Mouse (Mus musculus): ENCODE measurements around the gene Nr1h2. TPM values are rescaled to one million over a fixed set of nuclear protein-coding genes. Genes with fewer than 3 reads are reported as not detected.

The Nr1h2 gene
- polyA plus RNA-seq (2015; fragmentation: Nextera tagmentation; extraction: Ambion mirVana), result 47.5 and 53.6 TPM in 2 replicates

GRCm38 (mm10) chr7:44553826-44554225, at the start of gene Nr1h2:
TSS of gene Nr1h2 (minus strand) at chr7:44553951.

DNA sequence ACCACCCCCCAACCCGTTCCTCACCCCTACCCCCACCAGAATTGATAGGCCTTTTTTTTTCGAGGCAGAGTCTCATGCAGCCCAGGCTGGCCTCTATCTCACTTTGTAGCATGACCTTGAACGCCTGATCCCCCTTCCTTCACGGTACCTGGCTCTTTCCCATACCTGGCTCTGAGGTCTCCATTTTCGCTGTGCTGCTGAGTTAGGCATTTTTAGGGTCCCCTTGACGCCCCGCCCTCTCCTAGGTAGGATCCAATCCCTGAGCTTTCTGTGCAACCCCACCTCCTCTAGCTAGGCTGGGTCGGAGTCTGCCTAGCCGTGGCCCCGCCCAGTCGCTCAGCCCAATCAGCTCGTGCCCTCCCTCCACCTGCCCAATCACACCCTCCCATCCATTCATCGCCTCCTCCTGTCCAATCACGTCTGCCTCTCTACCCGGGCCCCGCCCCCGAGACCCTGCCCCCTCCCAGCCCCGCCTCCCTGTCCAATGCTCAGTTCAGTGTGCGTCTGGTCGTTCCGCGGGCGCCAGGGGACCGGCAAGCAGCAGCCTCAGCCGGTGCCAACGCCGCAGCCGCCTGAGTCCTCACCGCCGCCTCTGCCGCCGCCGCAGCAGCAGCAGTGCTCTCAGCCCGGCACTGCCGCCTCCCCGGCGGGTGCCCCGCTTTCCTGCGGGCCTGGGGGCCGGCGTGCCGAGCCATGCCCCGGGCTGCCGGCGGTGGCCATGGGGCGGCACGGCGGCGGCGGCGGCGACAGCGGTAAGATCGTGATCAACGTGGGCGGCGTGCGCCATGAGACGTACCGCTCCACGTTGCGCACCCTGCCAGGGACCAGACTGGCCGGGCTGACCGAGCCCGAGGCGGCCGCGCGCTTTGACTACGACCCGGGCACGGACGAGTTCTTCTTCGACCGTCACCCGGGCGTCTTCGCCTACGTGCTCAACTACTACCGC, 36.9 kb upstream of the Nr1h2 start, which contains the start of gene Kcnc3:
TSS of gene Kcnc3 (plus strand) at position 263 of the 946 bp plus-strand sequence.

DNA sequence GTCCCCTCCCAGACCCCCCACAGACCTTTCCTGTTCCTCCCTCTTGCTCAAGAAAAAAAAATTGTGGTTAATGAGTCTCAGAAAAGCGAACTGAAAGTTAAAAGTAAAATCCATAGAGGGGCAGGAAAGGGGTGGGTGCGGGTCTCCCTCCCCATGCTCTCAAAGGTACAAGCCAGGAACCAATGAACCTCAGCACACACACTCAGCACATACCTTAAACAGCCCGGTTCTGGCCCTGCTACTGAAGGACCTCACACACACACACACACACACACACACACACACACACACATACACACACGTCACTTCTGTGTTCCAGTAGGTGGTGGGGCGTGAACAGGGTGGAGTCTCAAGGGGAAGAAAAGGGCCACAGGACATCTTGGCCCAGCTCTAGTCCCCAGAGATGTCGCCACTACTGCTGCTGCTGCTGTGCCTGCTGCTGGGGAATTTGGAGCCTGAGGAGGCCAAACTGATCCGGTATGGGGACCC, 18.5 kb upstream of the Nr1h2 start, which contains the start of gene Napsa:
TSS of gene Napsa (plus strand) at position 168 of the 489 bp plus-strand sequence.

GRCm38 (mm10) chr7:44548497-44549087, 5.2 kb downstream of the Nr1h2 start, which contains the start of gene Pold1:
TSS of gene Pold1 (minus strand) at chr7:44548849.

GRCm38 (mm10) chr7:44531946-44532732, 21.6 kb downstream of the Nr1h2 start, which contains the start of gene Spib:
TSS of gene Spib (minus strand) at chr7:44532071.

DNA sequence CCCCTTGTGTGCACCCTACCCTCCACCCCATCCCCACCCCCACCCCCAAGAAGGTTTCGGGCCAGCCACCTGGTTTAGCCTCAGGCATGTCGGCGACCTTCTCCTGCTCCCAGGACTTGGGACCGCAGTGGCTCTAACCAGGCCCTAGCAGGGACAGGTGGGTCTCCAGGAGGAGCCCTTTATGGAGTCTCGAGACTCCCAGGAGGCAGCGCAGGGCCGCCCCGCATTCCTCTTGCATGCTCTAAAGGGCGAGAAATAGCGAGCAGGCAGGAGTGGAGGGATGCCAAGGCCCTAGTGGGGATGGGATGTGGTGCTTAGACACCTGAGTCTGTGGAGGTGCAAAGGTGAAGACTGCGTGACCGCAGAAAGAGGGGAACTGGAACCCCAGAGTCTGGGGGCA, 29.2 kb downstream of the Nr1h2 start, which contains the start of gene Mybpc2:
TSS of gene Mybpc2 (minus strand) at position 155 of the 400 bp plus-strand sequence.

Small RNA genes lying within 50 kb of the gene (microRNA-seq; reads per million reads assigned to microRNA genes)
- not detected for gene Mir7053

Other genes with a start within 250 kb of the Nr1h2 start
- 5.7 and 7.1 TPM in 2 replicates for gene Clec11a, start 247.0 kb downstream of the Nr1h2 start, polyA plus RNA-seq (2015; fragmentation: Nextera tagmentation; extraction: Ambion mirVana)
- 52.8 and 59.3 TPM in 2 replicates for gene Shank1, start 243.7 kb downstream of the Nr1h2 start, polyA plus RNA-seq (2015; fragmentation: Nextera tagmentation; extraction: Ambion mirVana)
- 100 and 108 TPM in 2 replicates for gene Syt3, start 169.8 kb downstream of the Nr1h2 start, polyA plus RNA-seq (2015; fragmentation: Nextera tagmentation; extraction: Ambion mirVana)
- 4.4 and 6.2 TPM in 2 replicates for gene 1700008O03Rik, start 168.1 kb downstream of the Nr1h2 start, polyA plus RNA-seq (2015; fragmentation: Nextera tagmentation; extraction: Ambion mirVana)
- gene Lrrc4b, start 124.9 kb downstream of the Nr1h2 start, polyA plus RNA-seq (2015; fragmentation: Nextera tagmentation; extraction: Ambion mirVana), result 27.6 and 27.7 TPM in 2 replicates
- gene Aspdh, start 88.6 kb downstream of the Nr1h2 start, polyA plus RNA-seq (2015; fragmentation: Nextera tagmentation; extraction: Ambion mirVana), result 1.8 and 2.4 TPM in 2 replicates
- gene Josd2, start 86.0 kb downstream of the Nr1h2 start, polyA plus RNA-seq (2015; fragmentation: Nextera tagmentation; extraction: Ambion mirVana), result 37.0 and 40.2 TPM in 2 replicates
- gene Emc10, start 57.4 kb downstream of the Nr1h2 start, polyA plus RNA-seq (2015; fragmentation: Nextera tagmentation; extraction: Ambion mirVana), result 183 and 194 TPM in 2 replicates
- gene Fam71e1, start 57.4 kb downstream of the Nr1h2 start, polyA plus RNA-seq (2015; fragmentation: Nextera tagmentation; extraction: Ambion mirVana), result 21.1 and 31.4 TPM in 2 replicates
- gene Mybpc2, start 29.3 kb downstream of the Nr1h2 start, polyA plus RNA-seq (2015; fragmentation: Nextera tagmentation; extraction: Ambion mirVana), result 0.20 and 0.36 TPM in 2 replicates
- gene Spib, start 21.9 kb downstream of the Nr1h2 start, polyA plus RNA-seq (2015; fragmentation: Nextera tagmentation; extraction: Ambion mirVana), result 0.32 TPM in 1 of 2 replicates, not detected in the other
- 9.2 and 10.7 TPM in 2 replicates for gene Pold1, start 5.1 kb downstream of the Nr1h2 start, polyA plus RNA-seq (2015; fragmentation: Nextera tagmentation; extraction: Ambion mirVana)
- 0.62 and 1.2 TPM in 2 replicates for gene Napsa, start 18.4 kb upstream of the Nr1h2 start, polyA plus RNA-seq (2015; fragmentation: Nextera tagmentation; extraction: Ambion mirVana)
- gene Kcnc3, start 36.7 kb upstream of the Nr1h2 start, polyA plus RNA-seq (2015; fragmentation: Nextera tagmentation; extraction: Ambion mirVana), result 11.6 and 11.9 TPM in 2 replicates
- gene Myh14, start 116.9 kb upstream of the Nr1h2 start, polyA plus RNA-seq (2015; fragmentation: Nextera tagmentation; extraction: Ambion mirVana), result 9.5 and 11.4 TPM in 2 replicates
- gene Izumo2, start 154.8 kb upstream of the Nr1h2 start, polyA plus RNA-seq (2015; fragmentation: Nextera tagmentation; extraction: Ambion mirVana), result not detected in 2 replicates
- 26.6 and 27.4 TPM in 2 replicates for gene Vrk3, start 194.5 kb upstream of the Nr1h2 start, polyA plus RNA-seq (2015; fragmentation: Nextera tagmentation; extraction: Ambion mirVana)
- 0.77 and 0.92 TPM in 2 replicates for gene Zfp473, start 197.1 kb upstream of the Nr1h2 start, polyA plus RNA-seq (2015; fragmentation: Nextera tagmentation; extraction: Ambion mirVana)